Mouse (Mus musculus): ENCODE data around the gene Abhd17a. TPM values are rescaled to one million over a fixed set of nuclear protein-coding genes. Genes with fewer than 3 reads are reported as not detected.
A peak's percentile ranks its signal among the peaks of the same experiment; 100 is the strongest.

Gene Abhd17a
- polyA plus RNA-seq, 1 experiment from 2014 or later: 35.9 TPM

DNA sequence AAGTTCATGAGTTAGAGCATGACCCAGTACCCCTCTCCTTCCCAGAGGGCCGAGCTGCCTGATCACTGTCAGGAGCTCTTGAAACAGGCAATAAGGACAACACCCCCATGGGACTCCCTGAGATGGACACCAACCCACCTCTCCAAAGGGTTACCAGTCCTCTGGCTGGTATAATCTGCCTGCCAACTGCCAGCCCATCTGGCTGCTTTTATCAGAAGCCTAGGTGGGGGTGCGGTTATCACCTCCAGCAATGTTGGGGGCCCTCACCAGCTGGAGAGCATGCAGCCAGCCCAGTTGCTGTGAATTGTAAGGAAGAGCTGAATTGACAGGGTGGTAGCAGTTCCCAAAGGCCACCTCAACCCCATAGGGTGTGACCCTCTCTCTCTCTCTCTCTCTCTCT, 17.7 kb downstream of the Abhd17a start:
- Histone ChIP-seq H3K27me3 (ENCODE audit: control insufficient read depth, insufficient read depth, low read depth, low read length) (no peaks in the 10 kb centered on the region), H3K9ac (ENCODE audit: low read depth, low read length) (peak overlapping the region; percentile 87), H3K36me3 (ENCODE audit: control insufficient read depth, insufficient read depth) (peaks cover 10% of the 10 kb centered on the region), H3K9me3 (replicated peaks; ENCODE audit: control insufficient read depth, low read length) (no peaks in the 10 kb centered on the region), H3K4me1 (ENCODE audit: control insufficient read depth, low read depth, low read length) (peaks cover 69% of the 10 kb centered on the region), H3K4me3 (ENCODE audit: low read depth, low read length) (peak overlapping the region; percentile 85), H3K27ac (ENCODE audit: low read length) (peak overlapping the region; percentile 98), H3K4me2 (ENCODE audit: low read depth, low read length) (peak overlapping the region; percentile 96)
- 13% methylated on average over 2 of the region's 2 CpGs for WGBS (ENCODE audit: insufficient replicate concordance)
- ATAC-seq (ENCODE audit: low read depth): peak; percentile 49

GRCm38 (mm10) chr10:80570871-80571836, 19.0 kb downstream of the Abhd17a start:
- Histone ChIP-seq H3K4me3 (ENCODE audit: low read depth, low read length) (peak overlapping the region; percentile 85), H3K4me2 (ENCODE audit: low read depth, low read length) (peak overlapping the region; percentile 96), H3K9ac (ENCODE audit: low read depth, low read length) (peak overlapping the region; percentile 87), H3K27me3 (ENCODE audit: control insufficient read depth, insufficient read depth, low read depth, low read length) (no peaks in the 10 kb centered on the region), H3K27ac (ENCODE audit: low read length) (peak overlapping the region; percentile 98), H3K9me3 (replicated peaks; ENCODE audit: control insufficient read depth, low read length) (no peaks in the 10 kb centered on the region), H3K4me1 (ENCODE audit: control insufficient read depth, low read depth, low read length) (peaks cover 76% of the 10 kb centered on the region), H3K36me3 (ENCODE audit: control insufficient read depth, insufficient read depth) (peaks cover 10% of the 10 kb centered on the region)
- WGBS (ENCODE audit: insufficient replicate concordance): 10% methylated on average over 30 of the region's 30 CpGs
- ATAC-seq (ENCODE audit: low read depth): peak; percentile 38

- Histone ChIP-seq H3K9me3 (replicated peaks; ENCODE audit: control insufficient read depth, low read length) (no peaks in the 10 kb centered on the region), H3K4me1 (ENCODE audit: control insufficient read depth, low read depth, low read length) (peaks cover 72% of the 10 kb centered on the region), H3K27me3 (ENCODE audit: control insufficient read depth, insufficient read depth, low read depth, low read length) (no peaks in the 10 kb centered on the region), H3K36me3 (ENCODE audit: control insufficient read depth, insufficient read depth) (peaks cover 15% of the 10 kb centered on the region), H3K4me2 (ENCODE audit: low read depth, low read length) (peak overlapping the region; percentile 96), H3K9ac (ENCODE audit: low read depth, low read length) (peak overlapping the region; percentile 87), H3K27ac (ENCODE audit: low read length) (peak overlapping the region; percentile 98), H3K4me3 (ENCODE audit: low read depth, low read length) (peak overlapping the region; percentile 85)
- ATAC-seq (ENCODE audit: low read depth): no peak
- WGBS (ENCODE audit: insufficient replicate concordance): 33% methylated on average over 10 of the region's 10 CpGs
Measured at GRCm38 (mm10) chr10:80570419-80570818, 19.7 kb downstream of the Abhd17a start.

GRCm38 (mm10) chr10:80569664-80570066, 20.5 kb downstream of the Abhd17a start:
- Histone ChIP-seq H3K4me3 (ENCODE audit: low read depth, low read length) (peak overlapping the region; percentile 85), H3K4me2 (ENCODE audit: low read depth, low read length) (peak overlapping the region; percentile 96), H3K27me3 (ENCODE audit: control insufficient read depth, insufficient read depth, low read depth, low read length) (no peaks in the 10 kb centered on the region), H3K4me1 (ENCODE audit: control insufficient read depth, low read depth, low read length) (peaks cover 64% of the 10 kb centered on the region), H3K27ac (ENCODE audit: low read length) (peak overlapping the region; percentile 98), H3K9me3 (replicated peaks; ENCODE audit: control insufficient read depth, low read length) (no peaks in the 10 kb centered on the region), H3K36me3 (ENCODE audit: control insufficient read depth, insufficient read depth) (peaks cover 15% of the 10 kb centered on the region), H3K9ac (ENCODE audit: low read depth, low read length) (peak overlapping the region; percentile 87)
- 7% methylated on average over 10 of the region's 10 CpGs for WGBS (ENCODE audit: insufficient replicate concordance)
- ATAC-seq (ENCODE audit: low read depth): peak; percentile 79

DNA sequence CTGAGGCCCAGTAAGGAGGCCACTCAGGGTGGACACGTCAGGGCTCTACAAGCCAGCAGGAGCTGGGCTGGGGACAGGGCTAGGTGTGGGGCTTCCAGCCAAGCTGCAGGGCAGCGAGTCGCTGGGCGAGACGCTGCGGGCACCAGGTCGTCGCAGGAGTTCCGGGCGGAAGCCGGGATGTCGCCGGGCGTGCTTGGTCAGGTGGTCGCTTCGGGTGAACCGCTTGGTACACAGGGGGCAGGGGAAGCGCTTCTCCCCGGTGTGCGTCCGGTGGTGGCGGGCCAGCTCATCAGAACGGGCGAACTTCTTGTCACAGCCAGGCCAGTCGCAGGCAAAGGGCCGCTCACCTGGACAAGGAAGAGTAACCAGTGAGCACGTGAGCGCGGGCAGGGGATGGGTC, 21.3 kb downstream of the Abhd17a start:
- H3K27ac ChIP-seq (ENCODE audit: low read length): no peak overlapping the region; the same call in 1 of the 2 replicates
- H3K4me1 ChIP-seq (ENCODE audit: control insufficient read depth, low read depth, low read length): peaks cover 57% of the 10 kb centered on the region
- H3K4me3 ChIP-seq (ENCODE audit: low read depth, low read length): no peak overlapping the region

DNA sequence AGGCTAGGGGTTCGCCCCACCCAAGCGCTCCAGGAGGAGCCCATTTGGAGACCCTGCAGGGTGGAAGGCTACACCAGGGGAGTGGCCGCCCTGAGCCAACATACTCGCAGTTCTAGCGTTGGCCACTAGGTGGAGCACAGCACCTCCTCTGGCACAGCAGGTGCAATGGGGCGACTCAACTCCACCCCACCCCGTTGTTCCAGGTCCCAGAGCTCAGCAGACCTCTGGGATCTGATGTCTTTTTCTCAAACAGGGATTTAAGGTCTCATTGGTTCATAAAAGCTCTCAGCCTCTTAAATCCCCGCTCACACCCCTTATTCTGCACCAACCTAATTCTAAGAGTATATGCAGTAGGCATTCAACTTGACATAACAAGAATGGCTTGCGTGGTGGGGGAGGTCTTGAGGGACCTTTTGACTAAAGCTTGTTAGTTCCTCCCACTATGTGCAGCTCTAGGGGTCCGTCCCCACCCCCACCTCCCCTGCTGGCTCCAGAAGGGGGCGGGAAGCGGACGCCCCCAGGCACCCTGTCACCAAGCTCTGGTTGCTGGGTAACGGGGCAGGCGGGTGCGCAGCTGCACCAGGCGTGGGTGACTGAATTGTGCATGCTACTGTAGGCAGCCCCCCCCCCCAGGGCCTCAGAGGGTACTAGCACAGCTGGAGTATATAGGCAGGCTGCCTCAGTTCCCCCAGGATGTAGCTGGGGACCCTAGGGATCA, 23.6 kb downstream of the Abhd17a start:
- Histone ChIP-seq H3K27ac (ENCODE audit: low read length) (no peak overlapping the region; the same call in 1 of the 2 replicates), H3K9me3 (replicated peaks; ENCODE audit: control insufficient read depth, low read length) (no peaks in the 10 kb centered on the region), H3K27me3 (ENCODE audit: control insufficient read depth, insufficient read depth, low read depth, low read length) (no peaks in the 10 kb centered on the region), H3K36me3 (ENCODE audit: control insufficient read depth, insufficient read depth) (peaks cover 15% of the 10 kb centered on the region), H3K4me2 (ENCODE audit: low read depth, low read length) (no peak overlapping the region), H3K4me3 (ENCODE audit: low read depth, low read length) (no peak overlapping the region), H3K4me1 (ENCODE audit: control insufficient read depth, low read depth, low read length) (peaks cover 43% of the 10 kb centered on the region), H3K9ac (ENCODE audit: low read depth, low read length) (no peak overlapping the region)
- 36% methylated on average over 17 of the region's 17 CpGs for WGBS (ENCODE audit: insufficient replicate concordance)
- ATAC-seq (ENCODE audit: low read depth): no peak

More for the DNA sequence above, 21.3 kb downstream of the Abhd17a start:
- no peaks in the 10 kb centered on the region for H3K9me3 ChIP-seq (replicated peaks; ENCODE audit: control insufficient read depth, low read length)
- H3K27me3 ChIP-seq (ENCODE audit: control insufficient read depth, insufficient read depth, low read depth, low read length): no peaks in the 10 kb centered on the region
- peak overlapping the region; percentile 57; the same call in 1 of the 2 replicates for H3K4me2 ChIP-seq (ENCODE audit: low read depth, low read length)
- ATAC-seq (ENCODE audit: low read depth): no peak
- H3K9ac ChIP-seq (ENCODE audit: low read depth, low read length): no peak overlapping the region
- 90% methylated on average over 29 of the region's 29 CpGs for WGBS (ENCODE audit: insufficient replicate concordance)
- peaks cover 15% of the 10 kb centered on the region for H3K36me3 ChIP-seq (ENCODE audit: control insufficient read depth, insufficient read depth)

DNA sequence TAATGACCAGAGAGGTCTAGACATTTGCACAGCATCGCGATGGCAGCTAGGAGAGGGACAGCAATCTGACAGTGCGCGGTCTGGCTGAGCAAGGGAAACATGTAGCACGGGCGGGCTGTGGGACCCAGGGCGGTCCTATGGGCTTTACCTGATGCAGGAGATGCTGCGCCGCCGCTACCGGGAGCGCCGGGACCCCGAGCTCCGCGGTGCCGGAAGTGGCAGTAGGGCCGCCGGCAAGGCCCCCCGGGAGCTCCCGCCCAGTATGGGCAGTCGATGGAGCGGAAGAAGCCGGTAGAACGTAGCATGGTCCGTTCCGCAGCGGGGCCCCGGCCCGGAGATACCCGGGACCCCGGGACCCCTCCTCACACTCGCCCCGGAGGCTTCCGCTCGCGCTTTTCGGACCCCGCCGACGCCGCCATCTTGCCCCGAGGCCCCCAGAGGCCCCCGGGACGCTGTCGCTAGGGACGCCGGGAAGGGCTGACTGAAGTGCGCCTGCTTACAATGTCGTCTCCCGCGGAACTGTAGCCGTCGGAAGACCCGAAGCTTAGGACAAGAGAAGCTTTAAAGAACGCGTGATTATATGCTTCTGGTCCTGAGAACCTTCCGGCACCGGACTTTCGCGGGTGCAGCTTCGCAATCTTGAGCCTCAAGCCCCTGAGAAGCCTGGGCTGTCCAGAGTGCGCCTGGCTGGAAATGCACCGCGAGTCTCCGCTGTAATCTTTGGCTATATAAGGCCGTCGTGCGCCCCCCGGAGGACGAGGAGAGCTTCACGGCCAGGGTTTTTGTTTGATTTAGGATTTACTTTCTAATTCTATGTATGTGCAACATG, 28.8 kb downstream of the Abhd17a start, which contains the start of gene Rexo1:
Gene Rexo1, minus strand, starts transcription at position 445 of the 829 bp plus-strand sequence.
- ATAC-seq (ENCODE audit: low read depth): peak; percentile 81
- Histone ChIP-seq H3K27ac (ENCODE audit: low read length) (peak within 1 kb of the TSS; percentile 90), H3K4me3 (ENCODE audit: low read depth, low read length) (peak within 1 kb of the TSS; percentile 91), H3K4me1 (ENCODE audit: control insufficient read depth, low read depth, low read length) (peaks cover 46% of the 10 kb centered on the region), H3K4me2 (ENCODE audit: low read depth, low read length) (peak within 1 kb of the TSS; percentile 74), H3K9me3 (replicated peaks; ENCODE audit: control insufficient read depth, low read length) (no peaks in the 10 kb centered on the region), H3K36me3 (ENCODE audit: control insufficient read depth, insufficient read depth) (peaks cover 5% of the 10 kb centered on the region; the same call in 1 of the 2 replicates), H3K27me3 (ENCODE audit: control insufficient read depth, insufficient read depth, low read depth, low read length) (no peaks in the 10 kb centered on the region), H3K9ac (ENCODE audit: low read depth, low read length) (peak within 1 kb of the TSS; percentile 94)
- under 1% methylated on average over 71 of the region's 72 CpGs for WGBS (ENCODE audit: insufficient replicate concordance)

DNA sequence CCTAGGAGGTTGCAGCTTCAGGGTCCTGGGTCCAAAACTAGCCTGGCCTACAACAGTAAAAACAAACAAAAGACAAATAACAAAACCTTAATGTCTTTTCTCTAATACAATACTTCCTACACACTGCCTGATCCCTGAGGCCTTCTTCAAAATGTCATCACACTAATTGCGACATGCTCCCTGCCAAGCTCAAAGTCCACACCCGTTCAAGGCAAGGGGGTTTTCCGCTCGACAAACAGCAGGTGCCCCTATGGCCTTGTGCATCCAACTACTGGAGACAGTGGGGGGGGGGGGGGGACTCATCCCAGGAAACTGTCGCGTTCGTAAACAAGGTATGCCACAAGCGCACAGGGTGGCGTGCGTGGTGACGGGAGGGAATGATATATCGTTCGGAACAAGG, 29.5 kb downstream of the Abhd17a start:
- Histone ChIP-seq H3K9ac (ENCODE audit: low read depth, low read length) (peak overlapping the region; percentile 94), H3K4me2 (ENCODE audit: low read depth, low read length) (peak overlapping the region; percentile 74), H3K27me3 (ENCODE audit: control insufficient read depth, insufficient read depth, low read depth, low read length) (no peaks in the 10 kb centered on the region), H3K9me3 (replicated peaks; ENCODE audit: control insufficient read depth, low read length) (no peaks in the 10 kb centered on the region), H3K4me3 (ENCODE audit: low read depth, low read length) (peak overlapping the region; percentile 91), H3K27ac (ENCODE audit: low read length) (peak overlapping the region; percentile 90), H3K36me3 (ENCODE audit: control insufficient read depth, insufficient read depth) (0 out of 2 replicates have a peak, but pooled peaks cover under 1% of the 10 kb centered on the region), H3K4me1 (ENCODE audit: control insufficient read depth, low read depth, low read length) (peaks cover 42% of the 10 kb centered on the region)
- WGBS (ENCODE audit: insufficient replicate concordance): 0% methylated on average over 13 of the region's 13 CpGs
- peak; percentile 28 for ATAC-seq (ENCODE audit: low read depth)
